Mouse (Mus musculus): ENCODE measurements around the gene Clta. TPM values are rescaled to one million over a fixed set of nuclear protein-coding genes. Genes with fewer than 3 reads are reported as not detected.

The Clta gene
- polyA plus RNA-seq, 1 experiment from 2014 or later, result 238 TPM

- H3K4me1 ChIP-seq, result peaks cover 20% of the 10 kb centered on the region
- no peak for ATAC-seq (ENCODE audit: low FRiP score)
- H3K4me3 ChIP-seq (replicated peaks), result peak overlapping the region; percentile 97
- H3K9ac ChIP-seq, result peak overlapping the region; percentile 91
- 23% methylated on average over 11 of the region's 11 CpGs for WGBS
- no peak overlapping the region for H3K27ac ChIP-seq
- no peaks in the 10 kb centered on the region for H3K9me3 ChIP-seq
- 0 out of 2 replicates have a peak, but pooled peaks cover 6% of the 10 kb centered on the region for H3K36me3 ChIP-seq (replicated peaks)
- H3K4me2 ChIP-seq, result peak overlapping the region; percentile 99
- H3K27me3 ChIP-seq, result no peaks in the 10 kb centered on the region
Observed at GRCm38 (mm10) chr4:44013391-44014070, 9.3 kb downstream of the Clta start.

- no peak overlapping the region for H3K4me2 ChIP-seq
- peaks cover 20% of the 10 kb centered on the region for H3K4me1 ChIP-seq
- ATAC-seq (ENCODE audit: low FRiP score), result no peak
- no peak overlapping the region for H3K4me3 ChIP-seq (replicated peaks)
- peaks cover 30% of the 10 kb centered on the region for H3K36me3 ChIP-seq (replicated peaks)
- 95% methylated on average over 4 of the region's 4 CpGs for WGBS
- no peak overlapping the region for H3K9ac ChIP-seq
- H3K27me3 ChIP-seq, result no peaks in the 10 kb centered on the region
- no peak overlapping the region for H3K27ac ChIP-seq
- no peaks in the 10 kb centered on the region for H3K9me3 ChIP-seq
Observed at GRCm38 (mm10) chr4:44016071-44016470, 11.8 kb downstream of the Clta start.

- no peaks in the 10 kb centered on the region for H3K9me3 ChIP-seq
- peaks cover 19% of the 10 kb centered on the region for H3K4me1 ChIP-seq
- 96% methylated on average over 12 of the region's 12 CpGs for WGBS
- no peak overlapping the region for H3K27ac ChIP-seq
- H3K36me3 ChIP-seq (replicated peaks), result peaks cover 37% of the 10 kb centered on the region
- no peak for ATAC-seq (ENCODE audit: low FRiP score)
- no peak overlapping the region for H3K9ac ChIP-seq
- no peak overlapping the region for H3K4me3 ChIP-seq (replicated peaks)
- H3K27me3 ChIP-seq, result peaks cover 2% of the 10 kb centered on the region; the same call in 1 of the 2 replicates
- no peak overlapping the region for H3K4me2 ChIP-seq
Observed at GRCm38 (mm10) chr4:44016791-44017190, 12.5 kb downstream of the Clta start.

GRCm38 (mm10) chr4:44022323-44022722, 18.1 kb downstream of the Clta start:
- Histone ChIP-seq H3K27ac (no peak overlapping the region), H3K27me3 (peaks cover 44% of the 10 kb centered on the region), H3K36me3 (replicated peaks) (peaks cover 87% of the 10 kb centered on the region), H3K9ac (no peak overlapping the region), H3K4me3 (replicated peaks) (no peak overlapping the region), H3K4me1 (no peaks in the 10 kb centered on the region), H3K9me3 (no peaks in the 10 kb centered on the region), H3K4me2 (no peak overlapping the region)
- 89% methylated on average over 4 of the region's 4 CpGs for WGBS
- no peak for ATAC-seq (ENCODE audit: low FRiP score)

DNA sequence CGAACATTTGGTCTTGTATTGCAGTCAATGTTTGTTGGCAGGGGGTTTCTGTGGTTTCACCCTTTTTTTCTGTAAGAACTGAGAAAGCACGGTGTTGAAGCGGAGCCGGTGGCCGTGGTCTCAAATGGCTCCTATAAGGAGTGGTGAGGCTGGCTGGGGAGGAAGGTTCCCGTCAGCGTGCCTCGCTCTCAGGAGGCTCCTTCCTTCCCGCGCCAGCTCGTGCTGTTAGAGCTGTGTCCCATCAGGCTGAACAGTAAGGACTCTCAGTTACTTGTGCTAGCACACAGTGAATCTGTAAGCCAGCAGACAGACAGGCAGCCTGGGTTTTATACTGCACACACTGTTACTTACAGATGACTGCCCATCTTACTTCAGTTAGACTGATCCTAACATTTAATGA, 18.5 kb downstream of the Clta start:
- no peak overlapping the region for H3K4me3 ChIP-seq (replicated peaks)
- H3K4me1 ChIP-seq, result peaks cover 4% of the 10 kb centered on the region; the same call in 1 of the 2 replicates
- H3K27me3 ChIP-seq, result peaks cover 48% of the 10 kb centered on the region
- H3K9me3 ChIP-seq, result no peaks in the 10 kb centered on the region
- no peak overlapping the region for H3K27ac ChIP-seq
- H3K4me2 ChIP-seq, result no peak overlapping the region
- WGBS, result 89% methylated on average over 11 of the region's 11 CpGs
- peaks cover 91% of the 10 kb centered on the region for H3K36me3 ChIP-seq (replicated peaks)
- ATAC-seq (ENCODE audit: low FRiP score), result no peak
- H3K9ac ChIP-seq, result no peak overlapping the region

DNA sequence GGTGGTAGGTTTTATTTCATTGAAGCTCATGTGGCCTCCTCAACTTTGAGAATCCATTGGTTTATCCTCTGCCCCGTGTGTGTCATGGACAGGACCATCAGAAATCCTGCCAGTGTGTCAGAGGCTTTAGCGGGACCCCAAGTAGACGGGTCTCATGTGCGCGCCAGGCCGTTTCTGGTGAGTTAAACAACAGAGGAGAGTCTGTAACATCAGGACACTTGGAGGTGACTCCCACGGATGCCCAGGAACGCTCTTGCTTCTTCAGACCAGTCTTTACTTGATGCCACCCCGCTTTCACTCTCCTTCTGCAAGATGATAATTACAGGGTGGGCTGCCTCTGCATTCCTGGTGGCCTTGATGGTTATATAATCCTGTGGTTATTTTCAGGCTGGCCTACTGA, 19.4 kb downstream of the Clta start:
- Histone ChIP-seq H3K4me3 (replicated peaks) (no peak overlapping the region), H3K27me3 (peaks cover 52% of the 10 kb centered on the region), H3K36me3 (replicated peaks) (peaks cover 99% of the 10 kb centered on the region), H3K27ac (no peak overlapping the region), H3K9me3 (no peaks in the 10 kb centered on the region), H3K4me2 (no peak overlapping the region), H3K4me1 (peaks cover 13% of the 10 kb centered on the region), H3K9ac (no peak overlapping the region)
- ATAC-seq (ENCODE audit: low FRiP score), result no peak
- 96% methylated on average over 9 of the region's 9 CpGs for WGBS

GRCm38 (mm10) chr4:44024241-44024640, 20.0 kb downstream of the Clta start:
- peaks cover 15% of the 10 kb centered on the region for H3K4me1 ChIP-seq
- peaks cover 97% of the 10 kb centered on the region for H3K36me3 ChIP-seq (replicated peaks)
- H3K9me3 ChIP-seq, result no peaks in the 10 kb centered on the region
- WGBS, result 97% methylated on average over 6 of the region's 6 CpGs
- H3K27ac ChIP-seq, result no peak overlapping the region
- peaks cover 58% of the 10 kb centered on the region for H3K27me3 ChIP-seq
- ATAC-seq (ENCODE audit: low FRiP score), result no peak
- no peak overlapping the region for H3K9ac ChIP-seq
- H3K4me2 ChIP-seq, result no peak overlapping the region
- no peak overlapping the region for H3K4me3 ChIP-seq (replicated peaks)

GRCm38 (mm10) chr4:44025570-44025969, 21.3 kb downstream of the Clta start:
- H3K27ac ChIP-seq, result no peak overlapping the region
- no peak for ATAC-seq (ENCODE audit: low FRiP score)
- no peak overlapping the region for H3K9ac ChIP-seq
- H3K36me3 ChIP-seq (replicated peaks), result peaks cover 97% of the 10 kb centered on the region
- peaks cover 71% of the 10 kb centered on the region for H3K27me3 ChIP-seq
- no peaks in the 10 kb centered on the region for H3K9me3 ChIP-seq
- peaks cover 15% of the 10 kb centered on the region for H3K4me1 ChIP-seq
- WGBS, result 87% methylated on average over 6 of the region's 6 CpGs
- no peak overlapping the region for H3K4me3 ChIP-seq (replicated peaks)
- no peak overlapping the region for H3K4me2 ChIP-seq

DNA sequence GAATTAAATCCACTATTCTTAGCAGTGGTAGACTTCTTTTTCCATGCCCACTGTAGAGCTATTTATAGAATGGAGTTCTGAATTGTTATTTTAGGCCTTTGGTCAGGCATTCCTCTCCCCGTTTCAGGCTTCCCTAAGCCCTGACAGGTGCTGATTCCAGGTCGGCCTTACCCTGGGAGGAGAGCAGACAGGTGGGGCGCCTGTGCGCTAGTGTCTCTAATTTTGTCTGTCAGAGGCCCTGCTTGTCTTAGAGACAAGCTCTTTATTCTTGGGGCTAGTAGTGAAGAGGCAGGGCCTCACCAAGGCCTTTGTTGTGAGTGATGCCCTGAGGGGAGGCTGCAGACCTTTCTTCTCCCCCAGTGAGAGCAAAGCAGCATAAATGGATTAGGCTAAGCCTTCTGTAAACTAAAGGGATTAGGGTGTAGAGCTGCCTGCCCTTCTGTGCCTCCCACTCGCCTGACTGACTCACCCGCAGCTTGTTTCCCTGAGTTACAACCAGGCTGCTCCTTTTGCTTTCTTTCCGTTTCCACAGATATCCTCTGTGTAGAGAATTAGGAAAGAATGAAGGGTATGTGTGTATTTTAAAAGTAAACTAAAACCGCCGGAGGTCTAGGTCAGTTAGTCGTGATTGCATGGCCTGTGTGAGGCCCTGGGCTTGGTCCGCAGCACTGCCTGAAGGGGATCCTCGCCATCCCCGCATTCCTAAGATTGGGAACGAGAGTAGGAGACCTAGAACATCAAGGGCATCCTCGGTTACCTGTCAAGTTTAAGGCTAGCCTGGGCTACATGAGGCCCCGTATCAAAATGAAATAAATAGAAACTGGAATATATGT, 24.3 kb downstream of the Clta start:
- WGBS, result 21% methylated on average over 16 of the region's 16 CpGs
- H3K9me3 ChIP-seq, result no peaks in the 10 kb centered on the region
- H3K4me1 ChIP-seq, result peaks cover 15% of the 10 kb centered on the region
- no peak overlapping the region for H3K9ac ChIP-seq
- ATAC-seq (ENCODE audit: low FRiP score), result no peak
- peaks cover 90% of the 10 kb centered on the region for H3K27me3 ChIP-seq
- no peak overlapping the region for H3K4me2 ChIP-seq
- H3K4me3 ChIP-seq (replicated peaks), result no peak overlapping the region
- H3K27ac ChIP-seq, result no peak overlapping the region
- H3K36me3 ChIP-seq (replicated peaks), result peaks cover 95% of the 10 kb centered on the region

GRCm38 (mm10) chr4:44029661-44030066, 25.4 kb downstream of the Clta start:
- WGBS, result 91% methylated on average over 15 of the region's 15 CpGs
- peaks cover 86% of the 10 kb centered on the region for H3K36me3 ChIP-seq (replicated peaks)

GRCm38 (mm10) chr4:44031521-44031920, 27.3 kb downstream of the Clta start:
- H3K4me3 ChIP-seq (replicated peaks), result no peak overlapping the region
- no peaks in the 10 kb centered on the region for H3K9me3 ChIP-seq
- no peak overlapping the region for H3K9ac ChIP-seq
- H3K27ac ChIP-seq, result no peak overlapping the region
- peaks cover 73% of the 10 kb centered on the region for H3K36me3 ChIP-seq (replicated peaks)
- no peak overlapping the region for H3K4me2 ChIP-seq
- H3K27me3 ChIP-seq, result peaks cover 81% of the 10 kb centered on the region
- no peak for ATAC-seq (ENCODE audit: low FRiP score)
- 84% methylated on average over 5 of the region's 5 CpGs for WGBS
- peaks cover 15% of the 10 kb centered on the region for H3K4me1 ChIP-seq

More at GRCm38 (mm10) chr4:44029661-44030066, 25.4 kb downstream of the Clta start:
- no peak overlapping the region for H3K4me2 ChIP-seq
- no peak overlapping the region for H3K9ac ChIP-seq
- ATAC-seq (ENCODE audit: low FRiP score), result no peak
- peaks cover 15% of the 10 kb centered on the region for H3K4me1 ChIP-seq
- no peak overlapping the region for H3K27ac ChIP-seq
- no peak overlapping the region for H3K4me3 ChIP-seq (replicated peaks)
- peaks cover 82% of the 10 kb centered on the region for H3K27me3 ChIP-seq
- no peaks in the 10 kb centered on the region for H3K9me3 ChIP-seq

- Histone ChIP-seq H3K4me2 (no peak overlapping the region), H3K4me1 (no peaks in the 10 kb centered on the region), H3K9me3 (no peaks in the 10 kb centered on the region), H3K4me3 (replicated peaks) (no peak overlapping the region), H3K27ac (no peak overlapping the region), H3K9ac (no peak overlapping the region), H3K27me3 (peaks cover 54% of the 10 kb centered on the region), H3K36me3 (replicated peaks) (peaks cover 52% of the 10 kb centered on the region)
- 81% methylated on average over 5 of the region's 5 CpGs for WGBS
- ATAC-seq (ENCODE audit: low FRiP score), result no peak
Observed at GRCm38 (mm10) chr4:44036455-44036854, 32.2 kb downstream of the Clta start.
